Mouse (Mus musculus) gastrocnemius, postnatal 10 days (tissue): ENCODE results near the gene Tspan9. TPM values are rescaled to one million over a fixed set of nuclear protein-coding genes. Genes with fewer than 3 reads are reported as not detected.

ENCODE experiments used
- DNase-seq: peaks from one replicate; pipeline ENCODE4 v3.0.0; 2021; ENCODE audit warnings: mixed read lengths
- total RNA-seq, 2 experiments: library from RNA; stranded (reverse); gene quantifications; 2 replicates each; pipeline ENCODE4 v1.2.3; 2021

Tspan9 gene
- total RNA-seq, 2 experiments from 2014 or later = 109 to 119 TPM

GRCm38 (mm10) chr6:128036597-128036996, 106.8 kb downstream of the Tspan9 start:
- no peak for DNase-seq

GRCm38 (mm10) chr6:128035930-128036309, 107.5 kb downstream of the Tspan9 start:
- no peak for DNase-seq

GRCm38 (mm10) chr6:128035250-128035929, 108.0 kb downstream of the Tspan9 start:
- peak; percentile 44 for DNase-seq

- peak; percentile 62 for DNase-seq
Measured at GRCm38 (mm10) chr6:128034317-128035249, 108.8 kb downstream of the Tspan9 start.

GRCm38 (mm10) chr6:128033868-128034250, 109.5 kb downstream of the Tspan9 start:
- no peak for DNase-seq

- DNase-seq = peak; percentile 63
Measured at GRCm38 (mm10) chr6:128033172-128033867, 110.1 kb downstream of the Tspan9 start.

- DNase-seq = peak; percentile 91
Measured at GRCm38 (mm10) chr6:128032252-128033171, 110.9 kb downstream of the Tspan9 start.

- no peak for DNase-seq
Measured at GRCm38 (mm10) chr6:128031584-128031983, 111.8 kb downstream of the Tspan9 start.

GRCm38 (mm10) chr6:128031096-128031495, 112.3 kb downstream of the Tspan9 start:
- peak; percentile 71 for DNase-seq

- DNase-seq = no peak
Measured at GRCm38 (mm10) chr6:128030475-128030874, 112.9 kb downstream of the Tspan9 start.

GRCm38 (mm10) chr6:128029517-128030348, 113.7 kb downstream of the Tspan9 start:
- peak; percentile 40 for DNase-seq

- DNase-seq = peak; percentile 75
Measured at GRCm38 (mm10) chr6:128028116-128028940, 115.1 kb downstream of the Tspan9 start.

GRCm38 (mm10) chr6:128025997-128026396, 117.4 kb downstream of the Tspan9 start:
- no peak for DNase-seq

- DNase-seq = no peak
Measured at GRCm38 (mm10) chr6:128025581-128025980, 117.8 kb downstream of the Tspan9 start.

GRCm38 (mm10) chr6:128022207-128022606, 121.2 kb downstream of the Tspan9 start:
- DNase-seq = no peak

GRCm38 (mm10) chr6:128021931-128022202, 121.5 kb downstream of the Tspan9 start:
- DNase-seq = no peak

- DNase-seq = no peak
Measured at GRCm38 (mm10) chr6:128021106-128021930, 122.1 kb downstream of the Tspan9 start.

GRCm38 (mm10) chr6:128020521-128021057, 122.8 kb downstream of the Tspan9 start:
- DNase-seq = no peak

GRCm38 (mm10) chr6:128020053-128020452, 123.3 kb downstream of the Tspan9 start:
- no peak for DNase-seq
